Mouse (Mus musculus): ENCODE measurements around the gene Ntsr1. TPM values are rescaled to one million over a fixed set of nuclear protein-coding genes. Genes with fewer than 3 reads are reported as not detected.

The Ntsr1 gene
- total RNA-seq, 2 experiments from 2014 or later, result not detected

GRCm38 (mm10) chr2:180501217-180501967 lies 1.6 kb downstream of the Ntsr1 start:
- intact Hi-C loops (cut with DNase I), result no loop called here
- no peak for DNase-seq

- intact Hi-C loops (cut with DNase I), result no loop called here
- DNase-seq, result no peak
Observed at GRCm38 (mm10) chr2:180506281-180506680, 6.5 kb downstream of the Ntsr1 start.

GRCm38 (mm10) chr2:180508455-180509115 lies 8.8 kb downstream of the Ntsr1 start:
- DNase-seq, result no peak
- intact Hi-C loops (cut with DNase I), result no loop called here

GRCm38 (mm10) chr2:180510867-180511266 lies 11.1 kb downstream of the Ntsr1 start:
- intact Hi-C loops (cut with DNase I), result no loop called here
- no peak for DNase-seq

- peak; percentile 18 to 26 for DNase-seq
- intact Hi-C loops (cut with DNase I), result no loop called here
Observed at GRCm38 (mm10) chr2:180511875-180512661, 12.3 kb downstream of the Ntsr1 start.

GRCm38 (mm10) chr2:180513019-180513418 lies 13.2 kb downstream of the Ntsr1 start:
- no peak for DNase-seq
- intact Hi-C loops (cut with DNase I), result no loop called here

GRCm38 (mm10) chr2:180513835-180514234 lies 14.1 kb downstream of the Ntsr1 start:
- intact Hi-C loops (cut with DNase I), result no loop called here

GRCm38 (mm10) chr2:180521437-180522221 lies 21.9 kb downstream of the Ntsr1 start:
- DNase-seq, result no peak
- intact Hi-C loops (cut with DNase I), result no loop called here

More at GRCm38 (mm10) chr2:180513835-180514234, 14.1 kb downstream of the Ntsr1 start:
- no peak for DNase-seq

GRCm38 (mm10) chr2:180522825-180523224 lies 23.0 kb downstream of the Ntsr1 start:
- DNase-seq, result no peak
- intact Hi-C loops (cut with DNase I), result no loop called here

GRCm38 (mm10) chr2:180527447-180527846 lies 27.7 kb downstream of the Ntsr1 start:
- DNase-seq, result no peak
- intact Hi-C loops (cut with DNase I), result no loop called here

- intact Hi-C loops (cut with DNase I), result no loop called here
Observed at GRCm38 (mm10) chr2:180527883-180528282, 28.1 kb downstream of the Ntsr1 start.

GRCm38 (mm10) chr2:180530130-180530529 lies 30.4 kb downstream of the Ntsr1 start:
- DNase-seq, result no peak
- intact Hi-C loops (cut with DNase I), result no loop called here

More at GRCm38 (mm10) chr2:180527883-180528282, 28.1 kb downstream of the Ntsr1 start:
- no peak for DNase-seq

- no peak for DNase-seq
- intact Hi-C loops (cut with DNase I), result no loop called here
Observed at GRCm38 (mm10) chr2:180530584-180530983, 30.8 kb downstream of the Ntsr1 start.

GRCm38 (mm10) chr2:180531671-180532385 lies 32.1 kb downstream of the Ntsr1 start:
- DNase-seq, result no peak
- intact Hi-C loops (cut with DNase I), result no loop called here

- intact Hi-C loops (cut with DNase I), result no loop called here
- DNase-seq, result peak in 1 of 2 experiments; percentile 19
Observed at GRCm38 (mm10) chr2:180532386-180532995, 32.7 kb downstream of the Ntsr1 start.

GRCm38 (mm10) chr2:180533237-180533636 lies 33.5 kb downstream of the Ntsr1 start:
- intact Hi-C loops (cut with DNase I), result no loop called here
- no peak for DNase-seq

GRCm38 (mm10) chr2:180543675-180544074 lies 43.9 kb downstream of the Ntsr1 start:
- no peak for DNase-seq
- intact Hi-C loops (cut with DNase I), result no loop called here

GRCm38 (mm10) chr2:180545046-180545445 lies 45.3 kb downstream of the Ntsr1 start:
- intact Hi-C loops (cut with DNase I), result no loop called here
- DNase-seq, result no peak

GRCm38 (mm10) chr2:180547384-180548106 lies 47.8 kb downstream of the Ntsr1 start:
- intact Hi-C loops (cut with DNase I), result no loop called here
- DNase-seq, result no peak
